ENCODE assay signal across 8 mouse cellular contexts in genomic region chr10:17330904-17331606, GRCm38 (mm10).
DNase-seq lines count a peak whose midpoint lies in the region; ATAC-seq and TF ChIP-seq lines count a peak whose summit lies in the region.

No protein-coding gene starts in this region.

- WGBS in kidney, postnatal 0 days: 12% methylated on average over 6 of the region's 6 CpGs
- 2% methylated on average over 6 of the region's 6 CpGs for WGBS in forebrain, postnatal 0 days

- H3K4me1 ChIP-seq in kidney, postnatal 0 days (replicated peaks; ENCODE audit: insufficient read depth, low read length): 0 out of 2 replicates have a peak, but pooled peaks cover 2% of the 10 kb centered on the region
- peaks cover 16% of the 10 kb centered on the region for H3K4me1 ChIP-seq in forebrain, postnatal 0 days (ENCODE audit: insufficient read depth)

- no peak for DNase-seq in kidney, postnatal 0 days (ENCODE audit: low spot score)
- DNase-seq in kidney, postnatal 25 days: no peak
- peak; percentile 19 for DNase-seq in cerebellum, adult 11-12 months
- DNase-seq in forebrain, postnatal 0 days: peak; percentile 51
- DNase-seq in T-cell, adult 2 months (ENCODE audit: low spot score): no peak
- DNase-seq in c-Kit-positive CD71-positive TER-119-positive erythroid progenitor cells, embryonic 14.5 days (ENCODE audit: low spot score): no peak
- no peak for DNase-seq in right cerebral cortex, postnatal 36 days (ENCODE audit: low spot score in 2 of 2)

- peak overlapping the region; percentile 11 for H3K4me3 ChIP-seq in kidney, postnatal 0 days (replicated peaks; ENCODE audit: low read depth, low read length)
- peak overlapping the region; percentile 35 for H3K4me3 ChIP-seq in forebrain, postnatal 0 days (ENCODE audit: low read depth, low read length)

- H3K4me2 ChIP-seq in kidney, postnatal 0 days (ENCODE audit: low read length): peak overlapping the region; percentile 47
- peak overlapping the region; percentile 54 for H3K4me2 ChIP-seq in forebrain, postnatal 0 days (ENCODE audit: low read depth)

- H3K9ac ChIP-seq in kidney, postnatal 0 days (ENCODE audit: low read depth, low read length): no peak overlapping the region
- peak overlapping the region; percentile 45 for H3K9ac ChIP-seq in forebrain, postnatal 0 days

- no peak for ATAC-seq in kidney, postnatal 0 days (replicated peaks; ENCODE audit: low FRiP score, low read depth)
- peak; percentile 85 for ATAC-seq in forebrain, postnatal 0 days
- ATAC-seq in megakaryocyte, adult 5-6 weeks (ENCODE audit: poor library complexity, severe bottlenecking): peak; percentile 2; the same call in 1 of the 2 replicates

- no peaks in the 10 kb centered on the region for H3K27me3 ChIP-seq in kidney, postnatal 0 days (ENCODE audit: insufficient read depth, low read length)
- no peaks in the 10 kb centered on the region for H3K27me3 ChIP-seq in forebrain, postnatal 0 days (ENCODE audit: insufficient read depth, low read length)

- TF ChIP-seq CTCF in kidney, postnatal 0 days (IDR thresholded peaks at IDR 0.05; ENCODE audit: low read depth): no peak
- TF ChIP-seq CTCF in forebrain, postnatal 0 days (IDR thresholded peaks at IDR 0.05; ENCODE audit: low read depth): peak; percentile 17; the same call in 1 of the 2 replicates

- H3K9me3 ChIP-seq in kidney, postnatal 0 days (replicated peaks; ENCODE audit: low read length): no peaks in the 10 kb centered on the region
- no peaks in the 10 kb centered on the region for H3K9me3 ChIP-seq in forebrain, postnatal 0 days (ENCODE audit: low read length)

- H3K27ac ChIP-seq in kidney, postnatal 0 days: no peak overlapping the region
- H3K27ac ChIP-seq in forebrain, postnatal 0 days (ENCODE audit: low read depth, low read length): peak overlapping the region; percentile 85

- no peaks in the 10 kb centered on the region for H3K36me3 ChIP-seq in kidney, postnatal 0 days (ENCODE audit: insufficient read depth, low read length)
- H3K36me3 ChIP-seq in forebrain, postnatal 0 days (ENCODE audit: insufficient read depth): no peaks in the 10 kb centered on the region

Comparison
In these comparisons a context has a peak if more than half of its experiments do, and no peak if none do; other contexts are left out.
1. DNase-seq: peak in cerebellum, adult 11-12 months (single experiment) and forebrain, postnatal 0 days (single experiment); none in kidney, postnatal 0 days (single experiment), kidney, postnatal 25 days (0 of 2), T-cell, adult 2 months (single experiment), c-Kit-positive CD71-positive TER-119-positive erythroid progenitor cells, embryonic 14.5 days (single experiment) and right cerebral cortex, postnatal 36 days (0 of 2).